8 mouse cellular contexts compared by ENCODE assay signal in the genomic region with DNA sequence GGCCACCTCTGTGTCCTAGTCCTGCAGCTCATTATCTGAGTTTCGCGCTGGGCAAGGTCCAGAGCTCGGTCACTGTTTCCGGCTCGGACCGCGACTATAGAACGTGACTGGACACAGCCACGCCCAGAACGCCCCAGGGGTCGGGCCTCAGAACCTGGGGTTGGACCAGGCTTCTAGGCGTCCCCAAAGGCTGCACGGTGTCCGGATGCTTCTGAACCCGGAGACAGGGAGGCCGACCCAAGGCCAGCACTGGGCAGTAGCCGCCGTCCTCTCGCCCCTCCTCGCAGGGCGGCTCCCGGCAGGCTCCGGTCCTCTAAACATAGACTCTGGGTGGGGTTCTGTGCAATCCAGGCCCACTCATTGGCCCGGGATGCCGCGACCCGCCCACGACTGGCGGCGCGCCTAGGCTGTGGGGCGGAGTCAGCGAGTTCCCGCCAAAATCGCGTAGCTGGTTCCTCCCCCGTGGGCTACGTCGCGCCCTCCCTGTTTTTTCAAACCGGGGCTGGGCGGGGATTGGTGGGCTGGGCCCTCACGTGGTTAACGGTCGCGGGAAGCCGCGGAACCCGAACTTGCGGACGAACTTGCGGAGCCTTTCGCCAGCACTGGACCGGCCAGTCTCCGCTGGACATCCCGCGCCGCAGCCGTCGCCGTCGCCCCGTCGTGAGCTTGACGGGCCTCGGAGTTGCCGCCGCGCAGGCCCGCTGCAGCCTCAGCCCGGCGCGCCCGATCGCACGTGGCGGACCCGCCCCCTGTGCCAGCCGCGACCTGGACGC. TPM values are rescaled to one million over a fixed set of nuclear protein-coding genes. Genes with fewer than 3 reads are reported as not detected.
DNase-seq lines count a peak whose midpoint lies in the region; ATAC-seq and TF ChIP-seq lines count a peak whose summit lies in the region.

TSS of gene Wee1 (plus strand) at position 531 of the 773 bp plus-strand sequence.

- under 1% methylated on average over 81 of the region's 81 CpGs for WGBS in hindbrain, postnatal 0 days

- ATAC-seq in hindbrain, postnatal 0 days = peak; percentile 98
- peak; percentile 86 for ATAC-seq in megakaryocyte, adult 5-6 weeks (ENCODE audit: poor library complexity, severe bottlenecking)

- TF ChIP-seq CTCF in hindbrain, postnatal 0 days (IDR thresholded peaks at IDR 0.05; ENCODE audit: low read depth) = no peak
- TF ChIP-seq CTCF in left cerebral cortex, adult 2 months (IDR thresholded peaks at IDR 0.05) = no peak

- H3K36me3 ChIP-seq in hindbrain, postnatal 0 days (ENCODE audit: insufficient read depth, low read length) = no peaks in the 10 kb centered on the region

- intact Hi-C loops in left cerebral cortex, adult 2 months (cut with DNase I) = loop anchor here (2.0 kb wide), 1 partner anchor 61 kb away; the partner anchor contains the start of gene Zfp143

- H3K9me3 ChIP-seq in hindbrain, postnatal 0 days (ENCODE audit: low read length) = no peaks in the 10 kb centered on the region

- H3K4me2 ChIP-seq in hindbrain, postnatal 0 days (ENCODE audit: low read depth, low read length) = peak within 1 kb of the TSS; percentile 92

- no peaks in the 10 kb centered on the region for H3K4me1 ChIP-seq in hindbrain, postnatal 0 days (ENCODE audit: insufficient read depth, low read length)

- peak; percentile 95 for DNase-seq in T-cell, adult 2 months (ENCODE audit: low spot score)
- DNase-seq in cerebellum, postnatal 36 days = peak; percentile 97 to 98
- DNase-seq in gastrocnemius, adult 18-20 months (ENCODE audit: low spot score) = peak; percentile 99
- DNase-seq in hindbrain, postnatal 0 days (ENCODE audit: low spot score) = peak; percentile 99
- peak; percentile 96 to 98 for DNase-seq in left cerebral cortex, adult 2 months (ENCODE audit: extremely low spot score in 1 of 2, low spot score in 2 of 2)
- DNase-seq in right cerebral cortex, adult 2 months (ENCODE audit: low spot score in 2 of 2) = peak; percentile 95 to 97
- DNase-seq in urinary bladder, postnatal 14 days (ENCODE audit: low spot score) = peak; percentile 99

- no peaks in the 10 kb centered on the region for H3K27me3 ChIP-seq in hindbrain, postnatal 0 days (ENCODE audit: insufficient read depth, low read length)

- peak within 1 kb of the TSS; percentile 75 for H3K27ac ChIP-seq in hindbrain, postnatal 0 days
- peak within 1 kb of the TSS; percentile 97 for H3K27ac ChIP-seq in left cerebral cortex, adult 2 months

- H3K9ac ChIP-seq in hindbrain, postnatal 0 days (replicated peaks; ENCODE audit: low read length) = peak within 1 kb of the TSS; percentile 64

- H3K4me3 ChIP-seq in hindbrain, postnatal 0 days (ENCODE audit: low read length) = peak within 1 kb of the TSS; percentile 85
- peak within 1 kb of the TSS; percentile 63 for H3K4me3 ChIP-seq in left cerebral cortex, adult 2 months

RNA-seq across cellular contexts. Expression of gene Wee1, which starts in this region (rescaled TPM):
- total RNA-seq in gastrocnemius, adult 18-20 months (2021) = 1 to 10 TPM; 1.8 to 2.5 TPM
- 8.2 and 11.0 TPM in 2 replicates for total RNA-seq in hindbrain, postnatal 0 days (2014; rRNA removed)
- 5.6 and 6.2 TPM in 2 replicates for polyA plus RNA-seq in hindbrain, postnatal 0 days (2015; fragmentation: Nextera tagmentation; extraction: Ambion mirVana)
- 10 to 100 TPM; 25.8 to 27.0 TPM for total RNA-seq in left cerebral cortex, adult 2 months (2021)
- 34.9 and 35.7 TPM in 2 replicates for total RNA-seq in megakaryocyte, adult 5-6 weeks (2015)
- 17.7 and 21.5 TPM in 2 replicates for total RNA-seq in megakaryocyte, adult 5-6 weeks (2017)

Comparison
In these comparisons a context has a peak if more than half of its experiments do, and no peak if none do; other contexts are left out.
1. Peak in every context shown above with its lines: DNase-seq, ATAC-seq, H3K4me3 ChIP-seq and H3K27ac ChIP-seq.